11 mouse cellular contexts compared by ENCODE assay signal in genomic region chr5:113627820-113628437, GRCm38 (mm10). TPM values are rescaled to one million over a fixed set of nuclear protein-coding genes. Genes with fewer than 3 reads are reported as not detected.
DNase-seq lines count a peak whose midpoint lies in the region; ATAC-seq and TF ChIP-seq lines count a peak whose summit lies in the region.
"Had no signal": no experiment of that assay in that cellular context is flagged by ENCODE, and none has a peak within 500 bp of the region (broad histone marks: within the 10 kb centered on the region; RNA-seq: fewer than 3 reads in every experiment).

No protein-coding gene starts in this region.

- TF ChIP-seq POLR2A in heart, adult 2 months (IDR thresholded peaks at IDR 0.05; ENCODE audit: insufficient read depth, low read depth, low read length) = no peak

- no peak for TF ChIP-seq CTCF in heart, adult 2 months (IDR thresholded peaks at IDR 0.05)

- H3K36me3 ChIP-seq in kidney, embryonic 15.5 days = no peaks in the 10 kb centered on the region
- H3K36me3 ChIP-seq in heart, adult 2 months (ENCODE audit: control insufficient read depth, insufficient read depth, low read length) = no peaks in the 10 kb centered on the region
- no peaks in the 10 kb centered on the region for H3K36me3 ChIP-seq in limb, embryonic 13.5 days
- H3K36me3 ChIP-seq: G1E had no signal

- H3K4me1 ChIP-seq in kidney, embryonic 15.5 days = peaks cover 53% of the 10 kb centered on the region
- peaks cover 9% of the 10 kb centered on the region for H3K4me1 ChIP-seq in heart, adult 2 months (ENCODE audit: control insufficient read depth, insufficient read depth, low read length)
- H3K4me1 ChIP-seq in limb, embryonic 13.5 days = peaks cover 51% of the 10 kb centered on the region

- intact Hi-C loops in heart, adult 2 months (cut with DNase I) = no loop called here

- H3K4me2 ChIP-seq in kidney, embryonic 15.5 days = no peak overlapping the region
- no peak overlapping the region for H3K4me2 ChIP-seq in limb, embryonic 13.5 days (replicated peaks)

- 27% methylated on average over 11 of the region's 11 CpGs for WGBS in kidney, embryonic 15.5 days
- WGBS in heart, adult 2 months = 29% methylated on average over 11 of the region's 11 CpGs
- 30% methylated on average over 11 of the region's 11 CpGs for WGBS in limb, embryonic 13.5 days

- H3K27ac ChIP-seq in kidney, embryonic 15.5 days = peak overlapping the region; percentile 33; the same call in 1 of the 2 replicates
- peak overlapping the region; percentile 17; the same call in 1 of the 2 replicates for H3K27ac ChIP-seq in heart, adult 2 months
- 0 out of 2 replicates have a peak overlapping the region, but pooled peaks have one; percentile 44 for H3K27ac ChIP-seq in limb, embryonic 13.5 days

- no peak for TF ChIP-seq EP300 in heart, adult 2 months (IDR thresholded peaks at IDR 0.05; ENCODE audit: insufficient read depth, low read depth, low read length)

- H3K27me3 ChIP-seq in kidney, embryonic 15.5 days = peaks cover 3% of the 10 kb centered on the region; the same call in 1 of the 2 replicates
- no peaks in the 10 kb centered on the region for H3K27me3 ChIP-seq in heart, adult 2 months (ENCODE audit: control insufficient read depth, insufficient read depth, low read length)
- peaks cover 6% of the 10 kb centered on the region; the same call in 1 of the 2 replicates for H3K27me3 ChIP-seq in limb, embryonic 13.5 days

- DNase-seq in kidney, adult 11 months = no peak
- peak; percentile 56 for DNase-seq in Muller cell, postnatal 12 days (ENCODE audit: inconsistent ontology term)
- peak; percentile 71 to 72 for DNase-seq in heart, adult 2 months
- DNase-seq in layer of hippocampus, adult 11-12 months (ENCODE audit: low spot score) = no peak
- DNase-seq in adrenal gland, adult 2 months = no peak
- DNase-seq: cerebellum, adult 9-11 months; thymus, postnatal 14 days had no signal

- no peaks in the 10 kb centered on the region for H3K79me2 ChIP-seq in heart, adult 2 months (replicated peaks; ENCODE audit: control insufficient read depth, insufficient read depth, low read length)

- no peak overlapping the region for H3K9ac ChIP-seq in kidney, embryonic 15.5 days
- no peak overlapping the region for H3K9ac ChIP-seq in heart, adult 2 months (ENCODE audit: low read depth, low read length)
- H3K9ac ChIP-seq in limb, embryonic 13.5 days = 0 out of 2 replicates have a peak overlapping the region, but pooled peaks have one; percentile 1

- no peaks in the 10 kb centered on the region for H3K9me3 ChIP-seq in kidney, embryonic 15.5 days (replicated peaks)
- H3K9me3 ChIP-seq in limb, embryonic 13.5 days = no peaks in the 10 kb centered on the region

- ATAC-seq in kidney, embryonic 15.5 days (replicated peaks; ENCODE audit: low FRiP score) = peak; percentile 41; the same call in 1 of the 2 replicates
- peak; percentile 64; the same call in 1 of the 2 replicates for ATAC-seq in limb, embryonic 13.5 days (ENCODE audit: low FRiP score, low read depth)
- no peak for ATAC-seq in megakaryocyte progenitor cell, adult 5-6 weeks (replicated peaks; ENCODE audit: poor library complexity)

- no peak overlapping the region for H3K4me3 ChIP-seq in kidney, embryonic 15.5 days (replicated peaks)
- H3K4me3 ChIP-seq in heart, adult 2 months = no peak overlapping the region
- no peak overlapping the region for H3K4me3 ChIP-seq in limb, embryonic 13.5 days

RNA-seq across cellular contexts. Expression of gene Cmklr1, which starts 22.3 kb away (rescaled TPM):
- polyA plus RNA-seq in kidney, embryonic 15.5 days (2015; fragmentation: Nextera tagmentation; extraction: Ambion mirVana) = 5.0 and 6.0 TPM in 2 replicates
- 10 to 100 TPM; 22.0 to 28.5 TPM for total RNA-seq in heart, adult 2 months (2021)
- polyA plus RNA-seq in heart, adult 2 months (2012; rRNA removed) = 42.0 and 43.6 TPM in 2 replicates
- polyA plus RNA-seq in limb, embryonic 13.5 days (2015; fragmentation: Nextera tagmentation; extraction: Ambion mirVana) = 3.6 and 3.7 TPM in 2 replicates
- total RNA-seq in adrenal gland, adult 2 months (2021) = 10 to 100 TPM; 25.3 to 25.7 TPM
- 61.3 and 75.6 TPM in 2 replicates for polyA plus RNA-seq in adrenal gland, adult 2 months (2012; rRNA removed)
- total RNA-seq in megakaryocyte progenitor cell, adult 5-6 weeks (2015) = 0.85 and 0.94 TPM in 2 replicates
- total RNA-seq in megakaryocyte progenitor cell, adult 5-6 weeks (2017) = not detected in 2 replicates
- polyA plus RNA-seq: G1E had no signal

Comparison
In these comparisons a context has a peak if more than half of its experiments do, and no peak if none do; other contexts are left out.
1. DNase-seq: peak in Muller cell, postnatal 12 days (single experiment) and heart, adult 2 months (2 of 2); none in kidney, adult 11 months (single experiment), layer of hippocampus, adult 11-12 months (single experiment) and adrenal gland, adult 2 months (single experiment).
2. Peak in every context shown above with its lines, with median percentiles within 50 percentile points of each other: H3K27ac ChIP-seq.